Comparison of ENCODE assay signal across 9 mouse cellular contexts in the genomic region with DNA sequence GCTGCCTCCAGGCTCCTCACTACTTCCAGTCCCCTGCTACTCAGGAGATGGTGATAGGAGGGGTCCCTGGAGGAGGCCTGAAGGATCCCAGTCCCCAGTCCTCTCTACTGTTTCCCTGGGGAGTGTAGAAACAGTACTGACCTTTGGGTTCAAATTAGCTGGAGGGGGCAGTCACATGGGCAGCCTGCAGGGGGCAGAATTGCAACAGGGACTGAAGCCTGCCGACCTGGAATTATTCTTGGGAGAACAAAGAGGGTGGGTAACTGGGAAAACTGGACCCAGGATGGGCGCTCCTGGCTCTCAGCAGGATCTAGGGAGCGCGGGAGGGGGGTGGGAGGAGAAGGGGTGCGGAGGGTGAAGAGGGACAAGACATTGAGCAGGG. TPM values are rescaled to one million over a fixed set of nuclear protein-coding genes. Genes with fewer than 3 reads are reported as not detected.
A peak's percentile ranks its signal among the peaks of the same experiment; 100 is the strongest.
DNase-seq lines count a peak whose midpoint lies in the region; ATAC-seq and TF ChIP-seq lines count a peak whose summit lies in the region.
"Had no signal": no experiment of that assay in that cellular context is flagged by ENCODE, and none has a peak within 500 bp of the region (broad histone marks: within the 10 kb centered on the region; RNA-seq: fewer than 3 reads in every experiment).

No protein-coding gene starts in this region.

- H3K4me1 ChIP-seq in intestine, postnatal 0 days (replicated peaks; ENCODE audit: control insufficient read depth, insufficient read depth, low read length) = peaks cover 4% of the 10 kb centered on the region; the same call in 1 of the 2 replicates
- peaks cover 30% of the 10 kb centered on the region for H3K4me1 ChIP-seq in lung, embryonic 16.5 days (replicated peaks; ENCODE audit: control insufficient read depth, insufficient read depth, low read length)
- peaks cover 4% of the 10 kb centered on the region; the same call in 1 of the 2 replicates for H3K4me1 ChIP-seq in small intestine, adult 2 months (ENCODE audit: control insufficient read depth, insufficient read depth, insufficient read length, low read length)

- peak overlapping the region; percentile 92 for H3K27ac ChIP-seq in intestine, postnatal 0 days (ENCODE audit: low read depth, low read length)
- peak overlapping the region; percentile 95 for H3K27ac ChIP-seq in lung, embryonic 16.5 days (ENCODE audit: low read length)
- peak overlapping the region; percentile 39; the same call in 1 of the 2 replicates for H3K27ac ChIP-seq in small intestine, adult 2 months (ENCODE audit: insufficient read depth, low read depth, low read length)

- peak; percentile 61 for DNase-seq in ovary, postnatal 36 days (ENCODE audit: low spot score)
- no peak for DNase-seq in ovary, postnatal 10 days (ENCODE audit: low spot score)
- peak; percentile 88 for DNase-seq in embryo, embryonic 10.5 days (ENCODE audit: low spot score)
- DNase-seq in heart, adult 18-20 months = peak; percentile 77 to 86
- DNase-seq in Muller cell, postnatal 12 days (ENCODE audit: inconsistent ontology term) = no peak

- ATAC-seq in intestine, postnatal 0 days = peak; percentile 14; the same call in 1 of the 2 replicates
- ATAC-seq in lung, embryonic 16.5 days (ENCODE audit: low read depth) = peak; percentile 11

- H3K9ac ChIP-seq in intestine, postnatal 0 days (ENCODE audit: low read depth, low read length) = peak overlapping the region; percentile 54; the same call in 1 of the 2 replicates
- H3K9ac ChIP-seq in lung, embryonic 16.5 days (ENCODE audit: low read length) = peak overlapping the region; percentile 75

- no peaks in the 10 kb centered on the region for H3K27me3 ChIP-seq in intestine, postnatal 0 days (replicated peaks; ENCODE audit: control insufficient read depth, insufficient read depth, low read length)
- H3K27me3 ChIP-seq in lung, embryonic 16.5 days (ENCODE audit: control insufficient read depth, insufficient read depth, low read depth, low read length) = no peaks in the 10 kb centered on the region
- no peaks in the 10 kb centered on the region for H3K27me3 ChIP-seq in small intestine, adult 2 months (ENCODE audit: control insufficient read depth, insufficient read depth, low read length)

- H3K36me3 ChIP-seq in intestine, postnatal 0 days (ENCODE audit: control insufficient read depth, insufficient read depth) = peaks cover 21% of the 10 kb centered on the region
- no peaks in the 10 kb centered on the region for H3K36me3 ChIP-seq in lung, embryonic 16.5 days (ENCODE audit: control insufficient read depth, insufficient read depth, low read length)
- no peaks in the 10 kb centered on the region; the same call in 1 of the 2 replicates for H3K36me3 ChIP-seq in small intestine, adult 2 months (ENCODE audit: control insufficient read depth, insufficient read depth, low read length)

- TF ChIP-seq POLR2A in small intestine, adult 2 months (IDR thresholded peaks at IDR 0.05; ENCODE audit: low read depth, low read length) = no peak

- peak; percentile 86 for TF ChIP-seq CTCF in intestine, postnatal 0 days (IDR thresholded peaks at IDR 0.05; ENCODE audit: low read depth)
- peak; percentile 59; the same call in 1 of the 2 replicates for TF ChIP-seq CTCF in small intestine, adult 2 months (IDR thresholded peaks at IDR 0.05; ENCODE audit: extremely low read depth, insufficient read length, insufficient replicate concordance, low read depth, low read length)

- no peaks in the 10 kb centered on the region for H3K9me3 ChIP-seq in intestine, postnatal 0 days (ENCODE audit: control insufficient read depth)
- no peaks in the 10 kb centered on the region for H3K9me3 ChIP-seq in lung, embryonic 16.5 days (ENCODE audit: control insufficient read depth, low read length)

- peak overlapping the region; percentile 54 for H3K4me2 ChIP-seq in intestine, postnatal 0 days (replicated peaks; ENCODE audit: low read depth)
- H3K4me2 ChIP-seq in lung, embryonic 16.5 days (ENCODE audit: low read depth, low read length) = peak overlapping the region; percentile 61

- no peak overlapping the region for H3K4me3 ChIP-seq in intestine, postnatal 0 days (ENCODE audit: low read depth, low read length)
- H3K4me3 ChIP-seq in lung, embryonic 16.5 days (ENCODE audit: low read length) = peak overlapping the region; percentile 35
- no peak overlapping the region for H3K4me3 ChIP-seq in small intestine, adult 2 months (ENCODE audit: low read depth, low read length)

- WGBS in intestine, postnatal 0 days = 10% methylated on average over 5 of the region's 5 CpGs
- WGBS in lung, embryonic 16.5 days = 8% methylated on average over 5 of the region's 5 CpGs
- 16% methylated on average over 5 of the region's 5 CpGs for WGBS in small intestine, adult 2 months

RNA-seq across cellular contexts. Expression of a gene that starts 17.5 kb away (rescaled TPM):
- total RNA-seq in heart, adult 18-20 months (2021) = under 1 TPM in 1 of 2 experiments, not detected in 1; 0.67 TPM
- polyA plus RNA-seq in intestine, postnatal 0 days (2015; fragmentation: Nextera tagmentation; extraction: Ambion mirVana) = 3.0 TPM in 2 replicates
- 17.9 and 50.7 TPM in 2 replicates for polyA plus RNA-seq in lung, embryonic 16.5 days (2015; fragmentation: Nextera tagmentation; extraction: Ambion mirVana)
- polyA plus RNA-seq in small intestine, adult 2 months (2012; rRNA removed) = 0.10 TPM in 1 of 2 replicates, not detected in the other

RNA-seq across cellular contexts. Expression of a gene that starts 20.6 kb away (rescaled TPM):
- 10 to 100 TPM; 24.7 to 33.1 TPM for total RNA-seq in heart, adult 18-20 months (2021)
- 55.2 and 61.8 TPM in 2 replicates for polyA plus RNA-seq in intestine, postnatal 0 days (2015; fragmentation: Nextera tagmentation; extraction: Ambion mirVana)
- polyA plus RNA-seq in lung, embryonic 16.5 days (2015; fragmentation: Nextera tagmentation; extraction: Ambion mirVana) = 110 and 118 TPM in 2 replicates
- polyA plus RNA-seq in small intestine, adult 2 months (2012; rRNA removed) = 29.4 and 48.0 TPM in 2 replicates

RNA-seq across cellular contexts. Expression of a gene that starts 39.6 kb away (rescaled TPM):
- 1 to 10 TPM; 1.8 to 2.6 TPM for total RNA-seq in heart, adult 18-20 months (2021)
- polyA plus RNA-seq in intestine, postnatal 0 days (2015; fragmentation: Nextera tagmentation; extraction: Ambion mirVana) = 1.9 and 2.4 TPM in 2 replicates
- 17.6 and 61.1 TPM in 2 replicates for polyA plus RNA-seq in lung, embryonic 16.5 days (2015; fragmentation: Nextera tagmentation; extraction: Ambion mirVana)
- polyA plus RNA-seq in small intestine, adult 2 months (2012; rRNA removed) = 0.35 and 2.9 TPM in 2 replicates

RNA-seq across cellular contexts. Expression of a gene that starts 46.5 kb away (rescaled TPM):
- not detected for total RNA-seq in heart, adult 18-20 months (2021)
- 0.60 and 1.3 TPM in 2 replicates for polyA plus RNA-seq in intestine, postnatal 0 days (2015; fragmentation: Nextera tagmentation; extraction: Ambion mirVana)
- polyA plus RNA-seq in lung, embryonic 16.5 days (2015; fragmentation: Nextera tagmentation; extraction: Ambion mirVana) = 0.48 and 1.2 TPM in 2 replicates
- 1.4 and 66.8 TPM in 2 replicates for polyA plus RNA-seq in small intestine, adult 2 months (2012; rRNA removed)
- total RNA-seq: adrenal gland, adult 18-20 months had no signal

RNA-seq across cellular contexts. Expression of a gene that starts 51.3 kb away (rescaled TPM):
- 10 to 100 TPM; 12.2 to 29.0 TPM for total RNA-seq in heart, adult 18-20 months (2021)
- 26.7 and 33.0 TPM in 2 replicates for polyA plus RNA-seq in intestine, postnatal 0 days (2015; fragmentation: Nextera tagmentation; extraction: Ambion mirVana)
- 17.2 and 22.4 TPM in 2 replicates for polyA plus RNA-seq in lung, embryonic 16.5 days (2015; fragmentation: Nextera tagmentation; extraction: Ambion mirVana)
- 4.8 and 10.5 TPM in 2 replicates for polyA plus RNA-seq in small intestine, adult 2 months (2012; rRNA removed)

Comparison
In these comparisons a context has a peak if more than half of its experiments do, and no peak if none do; other contexts are left out.
1. DNase-seq: peak in ovary, postnatal 36 days (single experiment), embryo, embryonic 10.5 days (single experiment) and heart, adult 18-20 months (2 of 2); none in ovary, postnatal 10 days (single experiment) and Muller cell, postnatal 12 days (single experiment).
2. H3K27ac ChIP-seq: peak in every context shown above with its lines; median percentile 95 in lung, embryonic 16.5 days; 92 in intestine, postnatal 0 days; 39 in small intestine, adult 2 months.